Mouse (Mus musculus): ENCODE measurements around the gene Fcmr. TPM values are rescaled to one million over a fixed set of nuclear protein-coding genes. Genes with fewer than 3 reads are reported as not detected.

Gene Fcmr
- polyA plus RNA-seq, 1 experiment: 0.52 TPM

- Histone ChIP-seq H3K4me1 (ENCODE audit: control insufficient read depth, insufficient read depth, low read length) (no peaks in the 10 kb centered on the region; the same call in 1 of the 2 replicates), H3K27ac (ENCODE audit: insufficient read depth, low read length) (no peak overlapping the region), H3K4me3 (ENCODE audit: insufficient read depth, low read length) (no peak overlapping the region)
- TF ChIP-seq CTCF (IDR thresholded peaks at IDR 0.05; ENCODE audit: extremely low read depth, insufficient read depth, low read length) (no peak), POLR2A (IDR thresholded peaks at IDR 0.05; ENCODE audit: extremely low read depth, insufficient read depth, low read length) (no peak)
Observed at GRCm38 (mm10) chr1:130854819-130855218, 10.7 kb upstream of the Fcmr start.

- Histone ChIP-seq H3K4me3 (ENCODE audit: insufficient read depth, low read length) (no peak overlapping the region), H3K4me1 (ENCODE audit: control insufficient read depth, insufficient read depth, low read length) (no peaks in the 10 kb centered on the region), H3K27ac (ENCODE audit: insufficient read depth, low read length) (no peak overlapping the region)
- TF ChIP-seq CTCF (IDR thresholded peaks at IDR 0.05; ENCODE audit: extremely low read depth, insufficient read depth, low read length): no peak
- TF ChIP-seq POLR2A (IDR thresholded peaks at IDR 0.05; ENCODE audit: extremely low read depth, insufficient read depth, low read length): no peak
Observed at GRCm38 (mm10) chr1:130855723-130856122, 9.7 kb upstream of the Fcmr start.

- no peak for TF ChIP-seq CTCF (IDR thresholded peaks at IDR 0.05; ENCODE audit: extremely low read depth, insufficient read depth, low read length)
- TF ChIP-seq POLR2A (IDR thresholded peaks at IDR 0.05; ENCODE audit: extremely low read depth, insufficient read depth, low read length): no peak
- Histone ChIP-seq H3K4me3 (ENCODE audit: insufficient read depth, low read length) (no peak overlapping the region), H3K4me1 (ENCODE audit: control insufficient read depth, insufficient read depth, low read length) (no peaks in the 10 kb centered on the region), H3K27ac (ENCODE audit: insufficient read depth, low read length) (no peak overlapping the region)
Observed at GRCm38 (mm10) chr1:130857456-130857855, 8.0 kb upstream of the Fcmr start.

GRCm38 (mm10) chr1:130864238-130864637 is 1.2 kb upstream of the Fcmr start:
- TF ChIP-seq CTCF (IDR thresholded peaks at IDR 0.05; ENCODE audit: extremely low read depth, insufficient read depth, low read length) (no peak), POLR2A (IDR thresholded peaks at IDR 0.05; ENCODE audit: extremely low read depth, insufficient read depth, low read length) (no peak)
- no peak overlapping the region for H3K4me3 ChIP-seq (ENCODE audit: insufficient read depth, low read length)
- H3K27ac ChIP-seq (ENCODE audit: insufficient read depth, low read length): no peak overlapping the region
- no peaks in the 10 kb centered on the region for H3K4me1 ChIP-seq (ENCODE audit: control insufficient read depth, insufficient read depth, low read length)

- no peak overlapping the region for H3K4me3 ChIP-seq (ENCODE audit: insufficient read depth, low read length)
- TF ChIP-seq CTCF (IDR thresholded peaks at IDR 0.05; ENCODE audit: extremely low read depth, insufficient read depth, low read length) (no peak), POLR2A (IDR thresholded peaks at IDR 0.05; ENCODE audit: extremely low read depth, insufficient read depth, low read length) (no peak)
- no peaks in the 10 kb centered on the region for H3K4me1 ChIP-seq (ENCODE audit: control insufficient read depth, insufficient read depth, low read length)
- H3K27ac ChIP-seq (ENCODE audit: insufficient read depth, low read length): no peak overlapping the region
Observed at GRCm38 (mm10) chr1:130864741-130865140, 728 bp upstream of the Fcmr start.

GRCm38 (mm10) chr1:130872912-130873311 is 7.4 kb downstream of the Fcmr start:
- no peak overlapping the region for H3K4me3 ChIP-seq (ENCODE audit: insufficient read depth, low read length)
- no peak overlapping the region for H3K27ac ChIP-seq (ENCODE audit: insufficient read depth, low read length)
- no peak for TF ChIP-seq POLR2A (IDR thresholded peaks at IDR 0.05; ENCODE audit: extremely low read depth, insufficient read depth, low read length)
- no peak for TF ChIP-seq CTCF (IDR thresholded peaks at IDR 0.05; ENCODE audit: extremely low read depth, insufficient read depth, low read length)
- H3K4me1 ChIP-seq (ENCODE audit: control insufficient read depth, insufficient read depth, low read length): no peaks in the 10 kb centered on the region

GRCm38 (mm10) chr1:130875139-130875538 is 9.7 kb downstream of the Fcmr start:
- TF ChIP-seq POLR2A (IDR thresholded peaks at IDR 0.05; ENCODE audit: extremely low read depth, insufficient read depth, low read length) (no peak), CTCF (IDR thresholded peaks at IDR 0.05; ENCODE audit: extremely low read depth, insufficient read depth, low read length) (peak; percentile 76)
- H3K4me1 ChIP-seq (ENCODE audit: control insufficient read depth, insufficient read depth, low read length): no peaks in the 10 kb centered on the region
- H3K4me3 ChIP-seq (ENCODE audit: insufficient read depth, low read length): no peak overlapping the region
- H3K27ac ChIP-seq (ENCODE audit: insufficient read depth, low read length): no peak overlapping the region

- Histone ChIP-seq H3K4me3 (ENCODE audit: insufficient read depth, low read length) (no peak overlapping the region), H3K4me1 (ENCODE audit: control insufficient read depth, insufficient read depth, low read length) (no peaks in the 10 kb centered on the region), H3K27ac (ENCODE audit: insufficient read depth, low read length) (no peak overlapping the region)
- TF ChIP-seq CTCF (IDR thresholded peaks at IDR 0.05; ENCODE audit: extremely low read depth, insufficient read depth, low read length) (no peak), POLR2A (IDR thresholded peaks at IDR 0.05; ENCODE audit: extremely low read depth, insufficient read depth, low read length) (no peak)
Observed at GRCm38 (mm10) chr1:130875910-130876309, 10.4 kb downstream of the Fcmr start.

- Histone ChIP-seq H3K4me1 (ENCODE audit: control insufficient read depth, insufficient read depth, low read length) (no peaks in the 10 kb centered on the region), H3K4me3 (ENCODE audit: insufficient read depth, low read length) (no peak overlapping the region), H3K27ac (ENCODE audit: insufficient read depth, low read length) (no peak overlapping the region)
- TF ChIP-seq POLR2A (IDR thresholded peaks at IDR 0.05; ENCODE audit: extremely low read depth, insufficient read depth, low read length): no peak
- peak; percentile 39; the same call in 1 of the 2 replicates for TF ChIP-seq CTCF (IDR thresholded peaks at IDR 0.05; ENCODE audit: extremely low read depth, insufficient read depth, low read length)
Observed at GRCm38 (mm10) chr1:130876931-130877509, 11.6 kb downstream of the Fcmr start.

- H3K4me3 ChIP-seq (ENCODE audit: insufficient read depth, low read length): peak overlapping the region; percentile 14
- TF ChIP-seq CTCF (IDR thresholded peaks at IDR 0.05; ENCODE audit: extremely low read depth, insufficient read depth, low read length) (no peak), POLR2A (IDR thresholded peaks at IDR 0.05; ENCODE audit: extremely low read depth, insufficient read depth, low read length) (no peak)
Observed at GRCm38 (mm10) chr1:130877889-130878614, 12.6 kb downstream of the Fcmr start.

More at GRCm38 (mm10) chr1:130877889-130878614, 12.6 kb downstream of the Fcmr start:
- H3K4me1 ChIP-seq (ENCODE audit: control insufficient read depth, insufficient read depth, low read length): no peaks in the 10 kb centered on the region
- no peak overlapping the region for H3K27ac ChIP-seq (ENCODE audit: insufficient read depth, low read length)
